Mouse (Mus musculus) left cerebral cortex, postnatal 14 days (tissue): Measurements from ENCODE around the gene Hist1h2ba. TPM values are rescaled to one million over a fixed set of nuclear protein-coding genes. Genes with fewer than 3 reads are reported as not detected.

Experiments
- DNase-seq, 2 experiments: peaks; one replicate each; pipeline ENCODE4 v3.0.0; 2021 to 2022; ENCODE audit warnings: low spot score in 2 of 2, mixed read lengths in 1 of 2
- intact Hi-C: fragments of 180-260 bp; cut with DNase I; formaldehyde crosslinking; loops from one replicate; pipeline ENCODE4 v1.15.1; 2025
- long read RNA-seq, 2 experiments: library from polyadenylated mRNA; stranded (forward); transcript quantifications; one replicate each; pipeline ENCODE4 v2.0.0; 2021
- total RNA-seq, 2 experiments: library from RNA; stranded (reverse); gene quantifications; 2 replicates each; pipeline ENCODE4 v1.2.3; 2021

Gene Hist1h2ba
- not detected for total RNA-seq
- long read RNA-seq, experiment 1 = 0 reads
- long read RNA-seq, experiment 2 = 0 reads

GRCm38 (mm10) chr13:23933421-23934210, at the start of gene Hist1h2ba:
Hist1h2ba (minus strand) TSS chr13:23934156.
- intact Hi-C loops = no loop called here
- DNase-seq = no peak

- intact Hi-C loops = no loop called here
- no peak for DNase-seq
Measured at GRCm38 (mm10) chr13:23972271-23972670, 38.3 kb upstream of the Hist1h2ba start.

- intact Hi-C loops = no loop called here
- DNase-seq = peak in 1 of 2 experiments; percentile 8
Measured at GRCm38 (mm10) chr13:23971870-23972269, 37.9 kb upstream of the Hist1h2ba start.

- DNase-seq = no peak
- intact Hi-C loops = no loop called here
Measured at GRCm38 (mm10) chr13:23964909-23965308, 31.0 kb upstream of the Hist1h2ba start.

GRCm38 (mm10) chr13:23959776-23960175, 25.8 kb upstream of the Hist1h2ba start:
- intact Hi-C loops = no loop called here
- DNase-seq = no peak

- intact Hi-C loops = loop anchor here (5.0 kb wide), 1 partner anchor 119 kb away; no protein-coding TSS in a partner anchor
- peak in 1 of 2 experiments; percentile 9 for DNase-seq
Measured at GRCm38 (mm10) chr13:23950928-23951327, 17.0 kb upstream of the Hist1h2ba start.

GRCm38 (mm10) chr13:23949484-23950246, 15.7 kb upstream of the Hist1h2ba start:
- intact Hi-C loops = loop anchor here (5.0 kb wide), 1 partner anchor 117 kb away; no protein-coding TSS in a partner anchor

GRCm38 (mm10) chr13:23946254-23946653, 12.3 kb upstream of the Hist1h2ba start:
- intact Hi-C loops = no loop called here
- no peak for DNase-seq

More at GRCm38 (mm10) chr13:23949484-23950246, 15.7 kb upstream of the Hist1h2ba start:
- DNase-seq = peak in 1 of 2 experiments; percentile 14

- intact Hi-C loops = no loop called here
- DNase-seq = no peak
Measured at GRCm38 (mm10) chr13:23942861-23943260, 8.9 kb upstream of the Hist1h2ba start.

GRCm38 (mm10) chr13:23940291-23940690, 6.3 kb upstream of the Hist1h2ba start:
- intact Hi-C loops = no loop called here
- no peak for DNase-seq

- intact Hi-C loops = no loop called here
- peak; percentile 47 to 48 for DNase-seq
Measured at GRCm38 (mm10) chr13:23938699-23939098, 4.7 kb upstream of the Hist1h2ba start.

- intact Hi-C loops = no loop called here
- no peak for DNase-seq
Measured at GRCm38 (mm10) chr13:23934211-23934520, 210 bp upstream of the Hist1h2ba start, which contains the start of gene Hist1h2aa. Hist1h2aa (plus strand) TSS chr13:23934462.

GRCm38 (mm10) chr13:23930904-23931303, 3.1 kb downstream of the Hist1h2ba start:
- intact Hi-C loops = no loop called here
- DNase-seq = no peak

- intact Hi-C loops = no loop called here
- no peak for DNase-seq
Measured at GRCm38 (mm10) chr13:23930461-23930860, 3.5 kb downstream of the Hist1h2ba start.

GRCm38 (mm10) chr13:23928637-23929036, 5.3 kb downstream of the Hist1h2ba start:
- intact Hi-C loops = no loop called here
- no peak for DNase-seq

GRCm38 (mm10) chr13:23925792-23926191, 8.2 kb downstream of the Hist1h2ba start:
- DNase-seq = no peak
- intact Hi-C loops = no loop called here

- no peak for DNase-seq
- intact Hi-C loops = no loop called here
Measured at GRCm38 (mm10) chr13:23917674-23918073, 16.3 kb downstream of the Hist1h2ba start.

- intact Hi-C loops = no loop called here
- DNase-seq = no peak
Measured at GRCm38 (mm10) chr13:23916132-23916531, 17.8 kb downstream of the Hist1h2ba start.

- no peak for DNase-seq
- intact Hi-C loops = no loop called here
Measured at GRCm38 (mm10) chr13:23914376-23915167, 19.4 kb downstream of the Hist1h2ba start, which contains the start of gene Slc17a4. Slc17a4 (minus strand) TSS chr13:23915009.
